Mouse (Mus musculus) midbrain, embryonic 13.5 days (tissue): ENCODE data around the gene Hoxb1. TPM values are rescaled to one million over a fixed set of nuclear protein-coding genes. Genes with fewer than 3 reads are reported as not detected.

Experiments used
- ATAC-seq: fragments of 200-750 bp; cut with Nextera tagmentation; 2 replicates; pipeline ENCODE4 v1.8.0; 2017; ENCODE audit warnings: mild to moderate bottlenecking, moderate TSS enrichment, moderate library complexity
- H3K27ac ChIP-seq: fragments of 300-500 bp; sonication (generic); 2 replicates; pipeline ENCODE4 v1.5.1; 2015; ENCODE audit warnings: inconsistent platforms, mild to moderate bottlenecking, moderate library complexity
- H3K27me3 ChIP-seq: fragments of 300-500 bp; sonication (generic); 2 replicates; pipeline ENCODE4 v1.6.1; 2015; ENCODE audit warnings: mild to moderate bottlenecking, inconsistent platforms
- H3K36me3 ChIP-seq: fragments of 300-500 bp; sonication (generic); 2 replicates; pipeline ENCODE4 v1.6.1; 2015; ENCODE audit warnings: mild to moderate bottlenecking, inconsistent platforms
- H3K4me1 ChIP-seq: fragments of 300-500 bp; sonication (generic); replicated peaks from 2 replicates; pipeline ENCODE4 v1.6.1; 2015; ENCODE audit warnings: inconsistent platforms
- H3K4me2 ChIP-seq: fragments of 300-500 bp; sonication (generic); replicated peaks from 2 replicates; pipeline ENCODE4 v1.6.1; 2015; ENCODE audit warnings: moderate library complexity, mild to moderate bottlenecking, inconsistent platforms
- H3K4me3 ChIP-seq: fragments of 300-500 bp; sonication (generic); replicated peaks from 2 replicates; pipeline ENCODE4 v1.5.1; 2015; ENCODE audit warnings: mild to moderate bottlenecking, inconsistent platforms
- H3K9ac ChIP-seq: fragments of 300-500 bp; sonication (generic); replicated peaks from 2 replicates; pipeline ENCODE4 v1.6.1; 2015; ENCODE audit warnings: mild to moderate bottlenecking, inconsistent platforms
- H3K9me3 ChIP-seq: fragments of 300-500 bp; sonication (generic); 2 replicates; pipeline ENCODE4 v1.6.1; 2016; ENCODE audit warnings: mild to moderate bottlenecking, inconsistent platforms
- WGBS: fragments of 180-500 bp; shearing (Covaris S2); methylation state at CpG from one replicate; pipeline ENCODE4 v1.1.7; 2015; 5-methylcytosine and 5-hydroxymethylcytosine counted together
- polyA plus RNA-seq: library from polyadenylated mRNA; unstranded; fragments of >200 nt; fragmentation: Nextera tagmentation; extraction: Ambion mirVana; gene quantifications from 2 replicates; pipeline ENCODE4 v1.2.1, GENCODE M21; 2015

Gene Hoxb1
- polyA plus RNA-seq, 1 experiment from 2014 or later: not detected

GRCm38 (mm10) chr11:96374810-96375209, 9.3 kb downstream of the Hoxb1 start:
- Histone ChIP-seq H3K9ac (no peak overlapping the region), H3K4me3 (no peak overlapping the region), H3K4me1 (no peaks in the 10 kb centered on the region), H3K9me3 (no peaks in the 10 kb centered on the region), H3K36me3 (no peaks in the 10 kb centered on the region), H3K27ac (no peak overlapping the region), H3K27me3 (peaks cover 89% of the 10 kb centered on the region), H3K4me2 (no peak overlapping the region)
- no peak for ATAC-seq
- WGBS: 1% methylated on average over 7 of the region's 7 CpGs

- no peak for ATAC-seq
- H3K27me3 ChIP-seq: peaks cover 27% of the 10 kb centered on the region
- no peaks in the 10 kb centered on the region for H3K4me1 ChIP-seq
- H3K9ac ChIP-seq: no peak overlapping the region
- no peak overlapping the region for H3K27ac ChIP-seq
- no peaks in the 10 kb centered on the region for H3K36me3 ChIP-seq
- H3K4me2 ChIP-seq: no peak overlapping the region
- WGBS: 80% methylated on average over 5 of the region's 5 CpGs
- H3K4me3 ChIP-seq: no peak overlapping the region
- H3K9me3 ChIP-seq: no peaks in the 10 kb centered on the region
Observed at GRCm38 (mm10) chr11:96383381-96383780, 17.8 kb downstream of the Hoxb1 start.

GRCm38 (mm10) chr11:96387635-96388034, 22.1 kb downstream of the Hoxb1 start:
- WGBS: 87% methylated on average over 2 of the region's 2 CpGs
- no peak for ATAC-seq
- Histone ChIP-seq H3K27ac (no peak overlapping the region), H3K9ac (no peak overlapping the region), H3K4me3 (no peak overlapping the region), H3K9me3 (no peaks in the 10 kb centered on the region), H3K4me1 (no peaks in the 10 kb centered on the region), H3K27me3 (peaks cover 5% of the 10 kb centered on the region; the same call in 1 of the 2 replicates), H3K36me3 (no peaks in the 10 kb centered on the region), H3K4me2 (no peak overlapping the region)

- ATAC-seq: no peak
- no peaks in the 10 kb centered on the region for H3K9me3 ChIP-seq
- H3K4me3 ChIP-seq: no peak overlapping the region
- peaks cover 8% of the 10 kb centered on the region; the same call in 1 of the 2 replicates for H3K27me3 ChIP-seq
- no peak overlapping the region for H3K9ac ChIP-seq
- no peaks in the 10 kb centered on the region for H3K36me3 ChIP-seq
- no peak overlapping the region for H3K27ac ChIP-seq
- no peak overlapping the region for H3K4me2 ChIP-seq
- WGBS: 9% methylated on average over 15 of the region's 15 CpGs
- peaks cover 13% of the 10 kb centered on the region for H3K4me1 ChIP-seq
Observed at GRCm38 (mm10) chr11:96396772-96397626, 31.4 kb downstream of the Hoxb1 start.

- Histone ChIP-seq H3K4me3 (no peak overlapping the region), H3K27me3 (peaks cover 8% of the 10 kb centered on the region; the same call in 1 of the 2 replicates), H3K4me2 (no peak overlapping the region), H3K4me1 (peaks cover 13% of the 10 kb centered on the region), H3K9me3 (no peaks in the 10 kb centered on the region), H3K36me3 (no peaks in the 10 kb centered on the region), H3K27ac (no peak overlapping the region), H3K9ac (no peak overlapping the region)
- 22% methylated on average over 7 of the region's 7 CpGs for WGBS
- no peak for ATAC-seq
Observed at GRCm38 (mm10) chr11:96397806-96398335, 32.3 kb downstream of the Hoxb1 start.

- no peaks in the 10 kb centered on the region for H3K36me3 ChIP-seq
- no peaks in the 10 kb centered on the region for H3K9me3 ChIP-seq
- no peak overlapping the region for H3K27ac ChIP-seq
- no peak overlapping the region for H3K9ac ChIP-seq
- H3K27me3 ChIP-seq: peaks cover 16% of the 10 kb centered on the region; the same call in 1 of the 2 replicates
- 20% methylated on average over 8 of the region's 8 CpGs for WGBS
- no peak overlapping the region for H3K4me2 ChIP-seq
- peaks cover 13% of the 10 kb centered on the region for H3K4me1 ChIP-seq
- ATAC-seq: no peak
- H3K4me3 ChIP-seq: no peak overlapping the region
Observed at GRCm38 (mm10) chr11:96399923-96400322, 34.4 kb downstream of the Hoxb1 start.

GRCm38 (mm10) chr11:96404016-96404604, 38.6 kb downstream of the Hoxb1 start:
- ATAC-seq: no peak

GRCm38 (mm10) chr11:96404831-96405230, 39.3 kb downstream of the Hoxb1 start:
- H3K27me3 ChIP-seq: peaks cover 32% of the 10 kb centered on the region
- no peaks in the 10 kb centered on the region for H3K9me3 ChIP-seq
- no peak overlapping the region for H3K9ac ChIP-seq
- no peaks in the 10 kb centered on the region for H3K36me3 ChIP-seq
- H3K4me3 ChIP-seq: no peak overlapping the region
- H3K27ac ChIP-seq: no peak overlapping the region
- WGBS: 77% methylated on average over 7 of the region's 7 CpGs
- ATAC-seq: no peak
- peaks cover 8% of the 10 kb centered on the region for H3K4me1 ChIP-seq
- no peak overlapping the region for H3K4me2 ChIP-seq

More at GRCm38 (mm10) chr11:96404016-96404604, 38.6 kb downstream of the Hoxb1 start:
- H3K9me3 ChIP-seq: no peaks in the 10 kb centered on the region
- no peaks in the 10 kb centered on the region for H3K36me3 ChIP-seq
- H3K4me2 ChIP-seq: no peak overlapping the region
- H3K9ac ChIP-seq: no peak overlapping the region
- no peak overlapping the region for H3K4me3 ChIP-seq
- peaks cover 8% of the 10 kb centered on the region for H3K4me1 ChIP-seq
- H3K27ac ChIP-seq: no peak overlapping the region
- peaks cover 32% of the 10 kb centered on the region for H3K27me3 ChIP-seq
- WGBS: 63% methylated on average over 10 of the region's 10 CpGs

- no peaks in the 10 kb centered on the region for H3K36me3 ChIP-seq
- H3K4me3 ChIP-seq: no peak overlapping the region
- no peaks in the 10 kb centered on the region for H3K9me3 ChIP-seq
- peaks cover 32% of the 10 kb centered on the region for H3K27me3 ChIP-seq
- H3K4me1 ChIP-seq: peaks cover 8% of the 10 kb centered on the region
- ATAC-seq: no peak
- H3K4me2 ChIP-seq: no peak overlapping the region
- WGBS: 57% methylated on average over 4 of the region's 4 CpGs
- no peak overlapping the region for H3K9ac ChIP-seq
- no peak overlapping the region for H3K27ac ChIP-seq
Observed at GRCm38 (mm10) chr11:96405541-96405940, 40.0 kb downstream of the Hoxb1 start.

- Histone ChIP-seq H3K4me1 (peaks cover 8% of the 10 kb centered on the region), H3K9ac (peak overlapping the region; percentile 11; the same call in 1 of the 2 replicates), H3K4me2 (peak overlapping the region; percentile 43), H3K27me3 (peaks cover 32% of the 10 kb centered on the region), H3K4me3 (peak overlapping the region; percentile 20), H3K27ac (no peak overlapping the region), H3K36me3 (no peaks in the 10 kb centered on the region), H3K9me3 (no peaks in the 10 kb centered on the region)
- ATAC-seq: 0 out of 2 replicates have a peak, but pooled peaks have one; percentile 48
- 8% methylated on average over 36 of the region's 36 CpGs for WGBS
Observed at GRCm38 (mm10) chr11:96407191-96408072, 41.9 kb downstream of the Hoxb1 start.

GRCm38 (mm10) chr11:96408234-96409010, 42.9 kb downstream of the Hoxb1 start:
- Histone ChIP-seq H3K27ac (no peak overlapping the region), H3K36me3 (no peaks in the 10 kb centered on the region), H3K9ac (no peak overlapping the region), H3K4me3 (no peak overlapping the region), H3K4me2 (no peak overlapping the region), H3K9me3 (no peaks in the 10 kb centered on the region), H3K4me1 (peaks cover 8% of the 10 kb centered on the region), H3K27me3 (peaks cover 32% of the 10 kb centered on the region)
- ATAC-seq: no peak
- 68% methylated on average over 14 of the region's 14 CpGs for WGBS
